Comparison of ENCODE assay signal across 8 mouse cellular contexts in genomic region chr4:115095671-115096434, GRCm38 (mm10). TPM values are rescaled to one million over a fixed set of nuclear protein-coding genes. Genes with fewer than 3 reads are reported as not detected.
DNase-seq lines count a peak whose midpoint lies in the region; ATAC-seq lines count a peak whose summit lies in the region.

No protein-coding gene starts in this region.

- peak overlapping the region; percentile 32 for H3K4me3 ChIP-seq in embryonic facial prominence, embryonic 11.5 days (ENCODE audit: low read depth, low read length)
- H3K4me3 ChIP-seq in limb, embryonic 11.5 days (ENCODE audit: low read depth, low read length), result peak overlapping the region; percentile 29

- H3K36me3 ChIP-seq in embryonic facial prominence, embryonic 11.5 days (replicated peaks; ENCODE audit: control insufficient read depth, insufficient read depth, low read depth, low read length), result no peaks in the 10 kb centered on the region
- no peaks in the 10 kb centered on the region for H3K36me3 ChIP-seq in limb, embryonic 11.5 days (ENCODE audit: control insufficient read depth, insufficient read depth, low read length)

- DNase-seq in urinary bladder, postnatal 14 days (ENCODE audit: low spot score), result peak; percentile 60
- DNase-seq in urinary bladder, postnatal 4 days (ENCODE audit: low spot score in 2 of 2), result no peak
- DNase-seq in embryonic facial prominence, embryonic 11.5 days (ENCODE audit: low spot score), result peak; percentile 36
- peak; percentile 41 for DNase-seq in limb, embryonic 11.5 days (ENCODE audit: low spot score)
- DNase-seq in mesoderm, embryonic 11.5 days (ENCODE audit: low read depth, low spot score), result peak; percentile 48
- DNase-seq in testis, postnatal 10 days (ENCODE audit: low spot score), result peak; percentile 55
- DNase-seq in right cerebral cortex, postnatal 36 days (ENCODE audit: low spot score in 2 of 2), result no peak

- ATAC-seq in embryonic facial prominence, embryonic 11.5 days (replicated peaks; ENCODE audit: insufficient number of reproducible peaks, low FRiP score, low TSS enrichment, low read depth), result peak; percentile 68
- peak; percentile 67 to 78 for ATAC-seq in hematopoietic stem cell, adult 5-6 weeks (replicated peaks in 1 of 2; ENCODE audit: insufficient read depth in 1 of 2, low FRiP score in 2 of 2, low TSS enrichment in 1 of 2, low read depth in 1 of 2, poor library complexity in 2 of 2, severe bottlenecking in 2 of 2)
- ATAC-seq in limb, embryonic 11.5 days (ENCODE audit: insufficient number of reproducible peaks, low FRiP score, low TSS enrichment, low read depth), result peak; percentile 35; the same call in 1 of the 2 replicates

- H3K4me2 ChIP-seq in embryonic facial prominence, embryonic 11.5 days (ENCODE audit: low read depth, low read length), result peak overlapping the region; percentile 77
- H3K4me2 ChIP-seq in limb, embryonic 11.5 days (ENCODE audit: low read depth, severe bottlenecking), result peak overlapping the region; percentile 69

- H3K9me3 ChIP-seq in embryonic facial prominence, embryonic 11.5 days (replicated peaks; ENCODE audit: control insufficient read depth, low read length), result no peaks in the 10 kb centered on the region
- H3K9me3 ChIP-seq in limb, embryonic 11.5 days (ENCODE audit: control insufficient read depth, low read length), result no peaks in the 10 kb centered on the region

- WGBS in embryonic facial prominence, embryonic 11.5 days, result 0% methylated on average over 24 of the region's 31 CpGs
- under 1% methylated on average over 29 of the region's 31 CpGs for WGBS in limb, embryonic 11.5 days

- H3K27ac ChIP-seq in embryonic facial prominence, embryonic 11.5 days (replicated peaks; ENCODE audit: low read depth, low read length), result no peak overlapping the region
- H3K27ac ChIP-seq in limb, embryonic 11.5 days (replicated peaks; ENCODE audit: low read depth, low read length), result no peak overlapping the region

- peak overlapping the region; percentile 28; the same call in 1 of the 2 replicates for H3K9ac ChIP-seq in embryonic facial prominence, embryonic 11.5 days (replicated peaks; ENCODE audit: low read length)
- H3K9ac ChIP-seq in limb, embryonic 11.5 days (ENCODE audit: low read length), result no peak overlapping the region

- H3K4me1 ChIP-seq in embryonic facial prominence, embryonic 11.5 days (ENCODE audit: control insufficient read depth, insufficient read depth, low read length), result no peaks in the 10 kb centered on the region; the same call in 1 of the 2 replicates
- peaks cover 3% of the 10 kb centered on the region; the same call in 1 of the 2 replicates for H3K4me1 ChIP-seq in limb, embryonic 11.5 days (ENCODE audit: control insufficient read depth, insufficient read depth, low read length)

- H3K27me3 ChIP-seq in embryonic facial prominence, embryonic 11.5 days (ENCODE audit: control insufficient read depth, insufficient read depth, low read length), result peaks cover 24% of the 10 kb centered on the region
- H3K27me3 ChIP-seq in limb, embryonic 11.5 days (ENCODE audit: control insufficient read depth, insufficient read depth, low read length), result peaks cover 28% of the 10 kb centered on the region

RNA-seq across cellular contexts. Expression of gene Pdzk1ip1, which starts 7.3 kb away (rescaled TPM):
- polyA plus RNA-seq in embryonic facial prominence, embryonic 11.5 days (2014; fragmentation: Nextera tagmentation; extraction: Ambion mirVana), result 11.3 and 13.1 TPM in 2 replicates
- total RNA-seq in hematopoietic stem cell, adult 5-6 weeks (2017), result 26.4 and 37.5 TPM in 2 replicates
- polyA plus RNA-seq in limb, embryonic 11.5 days (2014; fragmentation: Nextera tagmentation; extraction: Ambion mirVana), result 11.2 and 12.3 TPM in 2 replicates

RNA-seq across cellular contexts. Expression of gene Cyp4x1, which starts 38.2 kb away (rescaled TPM):
- polyA plus RNA-seq in embryonic facial prominence, embryonic 11.5 days (2014; fragmentation: Nextera tagmentation; extraction: Ambion mirVana), result 0.42 and 0.50 TPM in 2 replicates
- total RNA-seq in hematopoietic stem cell, adult 5-6 weeks (2017), result not detected in 2 replicates
- polyA plus RNA-seq in limb, embryonic 11.5 days (2014; fragmentation: Nextera tagmentation; extraction: Ambion mirVana), result 0.03 TPM in 1 of 2 replicates, not detected in the other

RNA-seq across cellular contexts. Expression of gene Tal1, which starts 39.6 kb away (rescaled TPM):
- polyA plus RNA-seq in embryonic facial prominence, embryonic 11.5 days (2014; fragmentation: Nextera tagmentation; extraction: Ambion mirVana), result 4.8 and 5.3 TPM in 2 replicates
- 33.4 and 38.4 TPM in 2 replicates for total RNA-seq in hematopoietic stem cell, adult 5-6 weeks (2017)
- 2.7 and 3.4 TPM in 2 replicates for polyA plus RNA-seq in limb, embryonic 11.5 days (2014; fragmentation: Nextera tagmentation; extraction: Ambion mirVana)

Comparison
In these comparisons a context has a peak if more than half of its experiments do, and no peak if none do; other contexts are left out.
1. DNase-seq: peak in urinary bladder, postnatal 14 days (single experiment), embryonic facial prominence, embryonic 11.5 days (single experiment), limb, embryonic 11.5 days (single experiment), mesoderm, embryonic 11.5 days (single experiment) and testis, postnatal 10 days (single experiment); none in urinary bladder, postnatal 4 days (0 of 2) and right cerebral cortex, postnatal 36 days (0 of 2).
2. Peak in every context shown above with its lines, with median percentiles within 50 percentile points of each other: ATAC-seq.